Mouse (Mus musculus): ENCODE results near the gene Kiss1r. TPM values are rescaled to one million over a fixed set of nuclear protein-coding genes. Genes with fewer than 3 reads are reported as not detected.

The Kiss1r gene
- polyA plus RNA-seq, 2 experiments from 2014 or later = 0.22 TPM; not detected in 1

GRCm38 (mm10) chr10:79924998-79925784, 8.4 kb downstream of the Kiss1r start:
- ATAC-seq = peak; percentile 38

DNA sequence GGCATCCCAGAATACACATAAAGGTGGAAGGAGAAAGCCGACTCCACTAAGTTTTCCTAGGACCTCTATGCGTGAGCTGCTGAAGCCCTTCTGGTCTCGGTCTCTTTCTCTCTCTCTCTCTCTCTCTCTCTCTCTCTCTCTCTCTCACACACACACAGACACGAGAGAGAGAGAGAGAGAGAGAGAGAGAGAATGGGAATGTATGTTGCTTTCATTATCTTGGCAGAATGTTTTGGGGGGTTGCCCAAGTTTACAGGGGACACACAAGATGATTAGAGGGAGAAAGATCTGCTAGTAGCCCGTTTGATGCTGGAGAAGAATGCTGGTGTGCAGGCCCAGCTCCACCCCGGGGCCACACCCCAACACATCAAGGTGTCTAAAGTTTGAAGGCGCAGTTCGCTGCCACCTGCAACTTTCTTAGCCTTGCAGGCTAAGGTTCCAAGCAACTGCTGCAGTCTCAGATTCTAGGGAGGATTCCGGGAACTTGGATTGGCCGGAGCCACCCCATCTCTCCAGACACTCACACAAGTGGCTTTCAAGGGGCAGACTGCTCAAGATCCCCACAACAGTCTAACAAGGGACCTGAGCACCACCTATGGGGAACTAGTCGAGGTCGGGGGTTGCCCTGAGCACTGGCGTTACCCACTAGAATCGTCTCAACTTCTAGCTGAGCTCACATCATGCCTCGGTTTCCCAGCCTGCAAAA, 9.2 kb downstream of the Kiss1r start:
- ATAC-seq = peak; percentile 4

DNA sequence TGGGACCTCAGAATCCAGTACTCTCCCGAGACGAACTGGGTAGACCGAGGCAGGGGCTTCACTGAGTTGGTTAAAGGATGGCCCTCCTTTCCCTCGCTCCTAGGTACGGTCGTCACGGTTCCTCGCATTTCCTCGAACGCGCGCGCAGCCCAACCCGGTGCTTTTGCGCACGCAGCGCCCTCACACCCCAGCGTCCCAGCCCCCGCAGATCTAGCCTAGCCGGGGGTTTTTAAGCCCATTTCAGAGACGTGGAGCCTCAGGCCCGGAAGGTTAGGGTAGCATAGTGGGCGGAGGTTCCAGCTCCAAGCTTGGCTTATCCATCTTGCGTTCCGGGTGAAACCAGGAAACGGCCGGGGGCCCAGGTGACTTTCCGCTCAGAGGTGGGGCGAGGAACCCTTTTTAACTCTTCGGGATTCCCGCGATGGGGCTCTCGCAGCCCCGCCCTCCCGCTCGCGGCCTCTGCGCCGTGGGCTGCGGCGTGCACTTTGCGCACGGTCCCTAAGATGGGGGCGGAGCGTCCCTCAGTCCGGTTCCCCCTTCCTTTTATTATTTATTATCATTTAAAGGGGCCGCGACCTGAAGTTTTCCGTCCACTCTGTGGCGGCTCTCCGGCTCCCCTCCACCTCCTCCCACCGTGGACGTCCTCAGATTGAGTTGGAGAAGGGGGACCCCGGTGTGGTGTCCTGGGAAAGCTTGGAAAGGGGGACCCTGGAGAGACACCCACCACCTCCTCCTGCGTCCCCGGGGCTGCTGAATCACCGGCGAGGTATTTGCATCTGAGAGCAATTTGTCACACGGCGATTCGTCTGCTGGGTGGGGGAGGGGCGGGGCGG, 9.9 kb downstream of the Kiss1r start, which contains the start of gene Arid3a:
Gene Arid3a (plus strand): TSS at position 553 of the 833 bp plus-strand sequence.
- ATAC-seq = peak; percentile 74

- ATAC-seq = peak; percentile 12
Observed at GRCm38 (mm10) chr10:79927324-79928029, 10.7 kb downstream of the Kiss1r start.

DNA sequence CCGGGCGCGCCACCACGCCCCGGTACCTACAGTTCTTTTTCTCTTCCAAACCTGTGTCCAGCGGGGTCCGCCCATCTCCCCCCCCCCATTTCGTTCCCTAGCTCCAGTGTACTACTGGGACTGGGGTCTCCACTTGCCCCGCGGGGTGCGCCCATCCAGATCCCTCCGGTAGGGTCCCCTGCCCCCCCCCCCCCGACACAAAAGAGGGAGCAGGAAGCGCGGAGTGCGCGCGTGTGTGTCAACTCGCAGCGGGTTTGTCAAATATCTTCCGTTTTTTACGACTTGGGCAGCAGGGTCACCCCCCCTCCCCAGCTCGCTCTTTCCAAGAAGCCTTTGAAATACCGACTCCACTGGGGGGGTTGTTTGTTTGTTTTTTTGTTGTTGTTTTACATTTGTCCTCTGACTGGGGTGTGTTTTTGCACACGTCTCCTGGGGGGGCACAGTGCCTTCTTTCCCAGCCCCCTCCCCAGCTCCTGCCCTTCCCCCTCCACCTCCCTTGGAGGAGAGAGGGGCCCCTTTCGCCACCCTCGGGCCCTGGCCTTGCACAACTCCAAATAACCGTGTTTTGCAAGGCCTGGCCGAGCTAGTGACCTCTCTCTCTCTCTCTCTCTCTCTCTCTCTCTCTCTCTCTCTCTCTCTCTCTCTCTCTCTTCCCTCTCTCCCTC, 11.4 kb downstream of the Kiss1r start:
- no peak for ATAC-seq

- no peak for ATAC-seq
Observed at GRCm38 (mm10) chr10:79928907-79929701, 12.3 kb downstream of the Kiss1r start.

- no peak for ATAC-seq
Observed at GRCm38 (mm10) chr10:79929967-79930825, 13.4 kb downstream of the Kiss1r start.

DNA sequence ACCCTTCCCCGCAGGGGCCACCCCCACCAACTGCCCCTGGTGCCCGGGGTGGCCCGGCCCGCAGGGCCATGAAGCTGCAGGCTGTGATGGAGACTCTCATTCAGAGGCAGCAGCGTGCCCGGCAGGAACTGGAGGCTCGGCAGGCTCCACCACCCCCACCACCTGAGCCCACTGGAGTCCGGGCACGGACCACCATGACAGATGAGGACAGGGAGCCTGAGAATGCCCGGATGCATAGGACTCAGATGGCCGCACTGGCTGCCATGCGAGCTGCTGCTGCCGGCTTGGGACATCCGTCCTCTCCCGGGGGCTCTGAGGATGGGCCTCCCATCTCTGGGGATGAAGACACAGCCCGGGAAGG, 14.0 kb downstream of the Kiss1r start:
- ATAC-seq = no peak

DNA sequence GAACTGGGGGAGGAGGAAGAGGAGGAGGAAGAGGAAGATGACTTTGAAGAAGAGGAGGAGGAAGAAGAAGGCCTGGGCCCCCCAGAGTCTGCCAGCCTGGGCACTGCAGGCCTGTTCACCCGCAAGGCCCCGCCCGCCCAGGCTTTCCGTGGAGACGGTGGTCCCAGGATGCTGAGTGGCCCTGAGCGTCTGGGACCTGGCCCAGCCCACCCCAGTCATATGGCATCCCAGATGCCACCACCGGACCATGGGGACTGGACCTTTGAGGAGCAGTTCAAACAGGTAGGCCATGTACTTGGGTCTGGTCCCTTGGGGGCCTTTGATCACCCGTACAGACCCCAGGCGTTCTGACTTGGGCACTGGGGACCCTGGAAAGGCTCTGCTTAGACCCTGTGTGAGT, 15.0 kb downstream of the Kiss1r start:
- ATAC-seq = no peak

GRCm38 (mm10) chr10:79932736-79933135, 16.0 kb downstream of the Kiss1r start:
- no peak for ATAC-seq

- no peak for ATAC-seq
Observed at GRCm38 (mm10) chr10:79933145-79933679, 16.4 kb downstream of the Kiss1r start.

DNA sequence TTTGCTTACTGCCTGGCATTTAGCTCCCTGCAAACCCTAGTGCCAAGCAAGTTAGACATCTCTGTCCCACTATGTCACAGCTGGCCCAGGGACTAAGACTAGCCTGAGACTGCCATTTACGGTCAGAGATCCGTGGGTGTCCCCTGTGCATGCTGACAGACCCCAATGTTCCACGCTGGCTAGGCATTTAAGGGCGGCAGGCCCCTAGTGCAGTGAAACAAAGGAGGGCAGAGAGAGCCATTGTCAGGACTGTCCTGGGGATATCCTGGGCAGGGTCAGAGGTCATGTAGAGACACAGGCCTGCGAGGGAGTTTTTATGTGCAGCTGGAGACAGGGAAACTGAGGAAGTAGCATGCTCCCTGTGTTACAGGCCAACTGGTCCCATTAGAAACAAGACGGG, 17.1 kb downstream of the Kiss1r start:
- ATAC-seq = no peak

- ATAC-seq = no peak
Observed at GRCm38 (mm10) chr10:79934272-79934721, 17.5 kb downstream of the Kiss1r start.

DNA sequence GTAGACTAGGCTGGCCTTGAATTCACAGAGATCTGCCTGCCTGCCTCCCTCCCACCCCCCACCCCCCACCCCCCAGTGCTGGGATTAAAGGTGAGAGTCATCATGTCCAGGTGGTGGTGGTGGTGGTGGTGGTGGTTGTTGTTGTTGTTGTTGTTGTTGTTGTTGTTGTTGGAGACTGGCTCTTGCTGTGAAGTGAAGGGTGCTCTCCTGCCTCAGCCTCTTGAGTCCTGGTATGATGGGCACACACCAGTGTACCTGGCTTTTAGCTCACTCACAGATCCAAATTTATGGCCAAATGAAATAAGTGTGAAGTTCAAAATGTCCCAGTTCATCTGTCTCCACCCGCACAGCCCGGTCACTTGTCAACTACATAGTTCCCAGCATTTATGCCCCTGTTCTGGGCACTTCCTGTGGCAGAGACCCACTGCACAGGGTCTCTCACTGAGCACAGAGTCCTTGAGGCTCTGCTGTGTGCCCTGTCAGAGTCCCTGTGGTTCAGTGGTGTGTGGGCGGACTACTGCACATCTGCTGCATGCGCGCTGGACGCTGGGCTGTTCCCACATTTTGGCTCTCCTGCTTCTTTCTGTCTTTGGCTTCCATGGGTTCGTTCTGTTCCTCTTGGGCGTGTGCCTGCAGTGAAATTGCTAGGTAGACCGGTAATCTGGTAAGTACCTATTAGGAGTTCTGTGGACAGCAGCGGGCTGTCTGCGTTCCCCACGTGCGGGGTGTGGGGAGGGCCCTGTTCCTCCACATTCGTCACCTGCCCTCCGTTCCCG, 18.2 kb downstream of the Kiss1r start:
- ATAC-seq = no peak

DNA sequence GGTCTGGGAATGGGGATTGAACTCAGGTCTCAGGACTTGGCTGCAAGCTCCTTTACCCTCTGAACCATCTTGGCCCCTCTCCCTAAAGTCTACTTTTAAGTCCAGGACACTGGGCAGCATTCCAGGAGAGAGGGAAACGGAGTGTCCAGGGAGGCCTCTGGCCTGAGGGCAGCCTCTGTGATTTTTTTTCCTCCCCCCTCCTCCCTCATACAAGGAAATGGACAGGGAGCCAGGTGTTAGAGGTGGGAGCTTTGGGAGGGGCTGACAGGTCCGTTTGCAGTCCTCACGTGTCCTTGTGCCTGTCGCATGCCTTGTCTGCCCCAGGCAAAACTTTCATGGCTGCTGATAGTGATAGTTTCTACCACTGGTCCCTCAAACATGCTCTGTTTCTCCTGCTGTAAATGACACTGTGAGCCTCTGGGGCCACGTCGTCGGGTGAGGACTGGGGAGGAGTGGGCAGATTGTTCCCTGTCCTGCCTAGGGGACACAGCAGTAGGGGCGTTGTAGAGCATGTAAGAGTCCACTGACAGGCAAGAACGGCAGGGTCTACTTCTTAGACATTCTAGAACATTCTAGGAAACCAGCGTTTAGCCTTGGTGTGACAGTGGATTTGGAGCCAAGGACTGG, 19.6 kb downstream of the Kiss1r start:
- no peak for ATAC-seq

DNA sequence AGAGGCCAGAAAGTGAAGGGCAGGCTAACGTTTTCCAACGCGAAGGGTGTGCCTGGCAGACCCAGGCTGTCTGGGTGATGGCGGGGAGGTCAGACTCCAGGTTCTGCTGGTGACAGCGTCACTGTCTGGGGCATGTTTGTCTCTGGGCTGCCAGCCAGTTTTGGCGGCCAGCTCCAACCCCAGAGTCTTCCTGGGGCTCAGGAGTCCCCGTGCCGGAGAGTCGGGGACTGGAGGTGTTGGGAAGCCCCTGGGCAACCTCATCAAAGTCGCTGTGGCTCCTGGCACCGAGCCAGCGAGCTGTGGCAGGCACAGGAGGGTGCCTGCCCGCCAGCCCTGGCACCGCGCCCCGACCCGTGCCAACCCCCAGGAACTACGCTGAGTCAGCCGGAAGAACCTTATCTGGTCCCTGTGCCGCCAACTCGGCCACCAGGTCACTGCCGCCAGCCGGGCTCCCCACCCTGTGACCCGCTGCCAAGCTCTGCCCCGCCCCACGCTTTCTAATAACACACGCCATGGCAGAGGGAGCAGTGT, 20.2 kb downstream of the Kiss1r start:
- ATAC-seq = peak; percentile 88

GRCm38 (mm10) chr10:79937775-79938526, 21.2 kb downstream of the Kiss1r start:
- no peak for ATAC-seq
